Mouse (Mus musculus) CH12.LX (cell line): ENCODE data around the gene Tmeff1.

Experiments
- POLR2A ChIP-seq: IDR thresholded peaks from 2 replicates; pipeline ENCODE4 v1.6.1; 2011; ENCODE audit warnings: low read depth, mild to moderate bottlenecking, improper control_type of control experiment, low read length
- ZMIZ1 ChIP-seq: IDR thresholded peaks from 2 replicates; pipeline ENCODE4 v1.6.1; 2012; ENCODE audit warnings: low read depth, mild to moderate bottlenecking, inconsistent platforms, low read length, improper control_type of control experiment

DNA sequence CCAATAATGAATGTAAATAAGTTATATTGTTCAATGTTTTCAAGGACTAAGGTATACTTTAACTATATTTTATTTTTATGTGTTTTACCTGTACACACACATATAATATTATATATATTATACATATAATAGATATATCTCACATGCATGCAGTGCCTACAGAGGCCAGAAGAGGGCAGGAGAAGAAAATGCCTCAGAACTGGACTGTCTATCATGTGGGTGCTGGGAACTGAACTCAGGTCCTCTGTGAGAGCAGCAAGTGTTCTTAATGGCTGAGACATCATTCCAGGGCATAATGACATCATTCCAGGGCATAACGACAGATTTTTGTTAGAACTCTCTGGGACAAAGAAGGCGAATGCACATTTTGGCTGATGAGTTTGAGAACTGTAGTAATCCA lies 2.6 kb downstream of the Tmeff1 start:
- TF ChIP-seq POLR2A (no peak), ZMIZ1 (no peak)
